Mouse (Mus musculus): ENCODE measurements around the gene Crhbp. TPM values are rescaled to one million over a fixed set of nuclear protein-coding genes. Genes with fewer than 3 reads are reported as not detected.

The Crhbp gene
- polyA plus RNA-seq, 1 experiment from 2014 or later: not detected

DNA sequence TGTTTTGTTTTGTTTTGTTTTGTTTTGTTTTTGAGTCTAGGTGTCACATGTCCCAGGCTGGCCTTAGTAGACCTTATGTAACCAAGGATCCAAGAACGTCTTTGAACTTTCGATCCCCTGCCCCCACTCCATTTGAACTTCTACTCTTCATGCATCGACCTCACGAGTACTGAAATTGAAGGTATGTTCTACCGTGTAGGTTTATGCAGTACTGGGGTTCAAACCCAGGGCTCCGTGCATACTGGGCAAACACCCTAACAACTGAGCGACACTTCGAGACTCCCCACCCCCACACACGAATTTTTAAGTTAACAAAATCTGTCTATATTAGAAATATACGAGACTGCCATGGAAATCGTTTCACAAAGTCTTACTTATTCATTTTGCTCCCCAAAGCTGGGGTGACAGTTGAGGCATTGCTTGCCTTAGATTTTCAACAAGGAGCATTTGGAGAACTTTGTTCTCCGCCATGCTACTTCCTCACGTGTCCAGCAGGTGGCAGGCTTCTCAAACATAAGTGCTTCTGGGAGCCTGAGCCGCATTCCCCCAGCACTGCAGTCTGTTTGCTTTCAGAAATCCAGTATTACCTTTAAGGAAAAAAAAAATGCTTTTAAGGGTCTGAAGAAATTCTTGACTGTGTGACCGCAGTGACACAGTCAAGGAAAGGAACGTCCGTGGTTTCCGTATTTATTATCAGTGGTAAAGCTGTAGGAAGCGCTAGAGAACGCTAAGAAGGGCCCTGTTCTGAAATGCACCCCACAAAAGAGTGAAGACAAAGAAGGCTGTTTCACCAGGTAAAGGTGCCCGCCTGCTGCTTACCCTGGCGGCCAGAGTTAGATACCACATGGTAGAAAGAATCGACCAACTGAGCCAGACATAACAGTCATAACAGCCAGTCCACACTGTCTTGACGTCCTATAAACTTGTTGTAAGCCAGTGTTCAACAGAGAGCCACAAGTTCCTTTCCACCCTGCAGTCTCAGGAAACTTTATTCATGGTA lies 54.6 kb downstream of the Crhbp start:
- H3K36me3 ChIP-seq (ENCODE audit: control insufficient read depth, insufficient read depth, low read length): no peaks in the 10 kb centered on the region
- 33% methylated on average over 24 of the region's 24 CpGs for WGBS
- H3K4me2 ChIP-seq (replicated peaks; ENCODE audit: low read depth, low read length): no peak overlapping the region; the same call in 1 of the 2 replicates
- H3K9me3 ChIP-seq (ENCODE audit: control insufficient read depth, low read length): peaks cover under 1% of the 10 kb centered on the region; the same call in 1 of the 2 replicates
- H3K4me3 ChIP-seq (ENCODE audit: low read length): no peak overlapping the region
- no peak overlapping the region for H3K27ac ChIP-seq (ENCODE audit: low read depth, low read length)
- ATAC-seq (ENCODE audit: low FRiP score, low TSS enrichment): peak; percentile 35; the same call in 1 of the 2 replicates
- H3K4me1 ChIP-seq (ENCODE audit: control insufficient read depth, insufficient read depth, low read length): no peaks in the 10 kb centered on the region
- no peaks in the 10 kb centered on the region for H3K27me3 ChIP-seq (ENCODE audit: control insufficient read depth, insufficient read depth, low read length)
- no peak overlapping the region for H3K9ac ChIP-seq (ENCODE audit: low read depth, low read length)

DNA sequence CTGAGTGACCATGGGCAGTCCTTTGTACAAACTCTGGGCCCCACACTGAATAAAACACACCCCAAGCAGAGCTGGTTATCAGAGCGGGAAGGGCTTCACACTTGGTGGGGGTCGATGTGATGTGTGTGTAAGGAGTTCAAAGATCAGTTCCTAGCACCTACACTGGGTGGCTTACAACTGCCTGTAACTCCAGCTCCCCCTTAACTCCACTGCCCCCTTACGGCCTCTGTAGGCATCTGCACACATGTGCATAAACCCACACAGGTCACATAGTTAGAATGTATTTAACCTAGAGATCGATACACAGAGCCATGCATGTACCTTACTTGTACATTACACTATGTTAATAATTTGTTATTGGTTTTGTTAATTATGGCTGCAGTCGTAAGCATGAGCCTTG lies 56.5 kb downstream of the Crhbp start:
- no peak overlapping the region for H3K4me3 ChIP-seq (ENCODE audit: low read length)
- no peak overlapping the region for H3K4me2 ChIP-seq (replicated peaks; ENCODE audit: low read depth, low read length)
- H3K36me3 ChIP-seq (ENCODE audit: control insufficient read depth, insufficient read depth, low read length): no peaks in the 10 kb centered on the region
- H3K4me1 ChIP-seq (ENCODE audit: control insufficient read depth, insufficient read depth, low read length): no peaks in the 10 kb centered on the region
- H3K9ac ChIP-seq (ENCODE audit: low read depth, low read length): no peak overlapping the region
- 85% methylated on average over 5 of the region's 5 CpGs for WGBS
- no peak overlapping the region for H3K27ac ChIP-seq (ENCODE audit: low read depth, low read length)
- H3K27me3 ChIP-seq (ENCODE audit: control insufficient read depth, insufficient read depth, low read length): no peaks in the 10 kb centered on the region
- H3K9me3 ChIP-seq (ENCODE audit: control insufficient read depth, low read length): no peaks in the 10 kb centered on the region
- no peak for ATAC-seq (ENCODE audit: low FRiP score, low TSS enrichment)

DNA sequence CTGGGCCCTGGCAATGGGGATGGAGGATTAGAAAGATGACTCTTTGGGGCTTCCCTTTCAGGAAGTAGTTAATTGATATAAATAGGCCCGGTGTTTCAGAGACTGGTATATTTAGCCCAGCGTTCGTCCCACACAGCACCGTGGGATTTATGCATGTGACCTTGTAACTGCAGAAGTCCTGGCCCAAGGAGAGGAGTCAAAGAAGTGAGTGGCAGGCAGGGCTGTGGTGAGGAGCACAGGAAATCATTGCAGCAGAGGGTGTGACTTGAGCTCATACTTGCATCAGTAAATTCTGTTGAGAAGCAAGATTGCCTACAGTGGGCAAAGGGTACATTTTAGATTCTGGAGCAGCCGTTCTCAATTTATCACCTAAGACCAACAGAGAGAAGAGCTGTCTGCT lies 62.3 kb downstream of the Crhbp start:
- H3K9me3 ChIP-seq (ENCODE audit: control insufficient read depth, low read length): no peaks in the 10 kb centered on the region
- H3K4me1 ChIP-seq (ENCODE audit: control insufficient read depth, insufficient read depth, low read length): no peaks in the 10 kb centered on the region
- no peak overlapping the region for H3K9ac ChIP-seq (ENCODE audit: low read depth, low read length)
- H3K4me3 ChIP-seq (ENCODE audit: low read length): no peak overlapping the region
- 57% methylated on average over 5 of the region's 5 CpGs for WGBS
- H3K27me3 ChIP-seq (ENCODE audit: control insufficient read depth, insufficient read depth, low read length): no peaks in the 10 kb centered on the region
- H3K27ac ChIP-seq (ENCODE audit: low read depth, low read length): no peak overlapping the region
- ATAC-seq (ENCODE audit: low FRiP score, low TSS enrichment): no peak
- no peaks in the 10 kb centered on the region for H3K36me3 ChIP-seq (ENCODE audit: control insufficient read depth, insufficient read depth, low read length)
- no peak overlapping the region for H3K4me2 ChIP-seq (replicated peaks; ENCODE audit: low read depth, low read length)

Other genes starting within 250 kb of the Crhbp start
- gene Pde8b, start 194.6 kb downstream of the Crhbp start, polyA plus RNA-seq (2014; fragmentation: Nextera tagmentation; extraction: Ambion mirVana): 7.1 and 9.5 TPM in 2 replicates
- 73.0 and 90.4 TPM in 2 replicates for gene Zbed3, start 121.3 kb downstream of the Crhbp start, polyA plus RNA-seq (2014; fragmentation: Nextera tagmentation; extraction: Ambion mirVana)
- 33.4 and 40.2 TPM in 2 replicates for gene Aggf1, start 69.6 kb downstream of the Crhbp start, polyA plus RNA-seq (2014; fragmentation: Nextera tagmentation; extraction: Ambion mirVana)
- not detected in 2 replicates for gene S100z, start 33.8 kb upstream of the Crhbp start, polyA plus RNA-seq (2014; fragmentation: Nextera tagmentation; extraction: Ambion mirVana)
- gene F2rl1, start 80.3 kb upstream of the Crhbp start, polyA plus RNA-seq (2014; fragmentation: Nextera tagmentation; extraction: Ambion mirVana): 6.2 and 7.8 TPM in 2 replicates
- 66.9 and 128 TPM in 2 replicates for gene F2r, start 173.6 kb upstream of the Crhbp start, polyA plus RNA-seq (2014; fragmentation: Nextera tagmentation; extraction: Ambion mirVana)

All from kidney, embryonic 14.5 days (tissue).